Mouse (Mus musculus) liver, embryonic 16.5 days (tissue): ENCODE results near the gene Fkbp6. TPM values are rescaled to one million over a fixed set of nuclear protein-coding genes. Genes with fewer than 3 reads are reported as not detected.

ENCODE experiments used
- ATAC-seq: fragments of 200-750 bp; cut with Nextera tagmentation; 2 replicates; pipeline ENCODE4 v1.8.0; 2017; ENCODE audit warnings: low read depth, mild to moderate bottlenecking, moderate number of reproducible peaks, moderate library complexity
- H3K27ac ChIP-seq: fragments of 300-500 bp; sonication (generic); 2 replicates; pipeline ENCODE4 v1.5.1; 2014; ENCODE audit warnings: mild to moderate bottlenecking, low read length
- H3K27me3 ChIP-seq: fragments of 300-500 bp; sonication (generic); 2 replicates; pipeline ENCODE4 v1.6.1; 2014; ENCODE audit warnings: low read depth, low read length, mixed read lengths; ENCODE audit not compliant: control insufficient read depth, insufficient read depth
- H3K36me3 ChIP-seq: fragments of 300-500 bp; sonication (generic); 2 replicates; pipeline ENCODE4 v1.6.1; 2014; ENCODE audit warnings: mild to moderate bottlenecking; ENCODE audit not compliant: control insufficient read depth, insufficient read depth
- H3K4me1 ChIP-seq: fragments of 300-500 bp; sonication (generic); 2 replicates; pipeline ENCODE4 v1.6.1; 2014; ENCODE audit warnings: low read depth, low read length, mixed read lengths; ENCODE audit not compliant: control insufficient read depth
- H3K4me2 ChIP-seq: fragments of 300-500 bp; sonication (generic); 2 replicates; pipeline ENCODE4 v1.6.1; 2014; ENCODE audit warnings: low read depth, low read length, mixed read lengths
- H3K4me3 ChIP-seq: fragments of 300-500 bp; sonication (generic); 2 replicates; pipeline ENCODE4 v1.5.1; 2014; ENCODE audit warnings: low read depth, mild to moderate bottlenecking, low read length
- H3K9ac ChIP-seq: fragments of 300-500 bp; sonication (generic); 2 replicates; pipeline ENCODE4 v1.6.1; 2014; ENCODE audit warnings: low read depth, low read length
- H3K9me3 ChIP-seq: fragments of 300-500 bp; sonication (generic); replicated peaks from 2 replicates; pipeline ENCODE4 v1.6.1; 2016; ENCODE audit warnings: low read length; ENCODE audit not compliant: control insufficient read depth
- WGBS: fragments of 180-500 bp; shearing (Covaris S2); extraction: QIAGEN DNeasy Blood & Tissue Kit; methylation state at CpG from one replicate; pipeline ENCODE4 v1.1.7; 2014; ENCODE audit not compliant: insufficient replicate concordance; 5-methylcytosine and 5-hydroxymethylcytosine counted together
- polyA plus RNA-seq: library from polyadenylated mRNA; unstranded; fragments of >200 nt; fragmentation: Nextera tagmentation; extraction: Ambion mirVana; gene quantifications from 2 replicates; pipeline ENCODE4 v1.2.1, GENCODE M21; 2015

Gene Fkbp6
- polyA plus RNA-seq, 1 experiment from 2014 or later: not detected

GRCm38 (mm10) chr5:135359772-135360171 lies 9.9 kb upstream of the Fkbp6 start:
- 77% methylated on average over 2 of the region's 2 CpGs for WGBS
- no peak overlapping the region for H3K4me3 ChIP-seq
- H3K27me3 ChIP-seq: no peaks in the 10 kb centered on the region
- H3K9ac ChIP-seq: no peak overlapping the region
- H3K4me1 ChIP-seq: no peaks in the 10 kb centered on the region
- no peaks in the 10 kb centered on the region for H3K36me3 ChIP-seq
- no peak for ATAC-seq
- H3K9me3 ChIP-seq: no peaks in the 10 kb centered on the region
- H3K27ac ChIP-seq: no peak overlapping the region
- no peak overlapping the region for H3K4me2 ChIP-seq

- no peaks in the 10 kb centered on the region for H3K27me3 ChIP-seq
- no peak overlapping the region for H3K4me3 ChIP-seq
- H3K36me3 ChIP-seq: no peaks in the 10 kb centered on the region
- H3K4me2 ChIP-seq: no peak overlapping the region
- 57% methylated on average over 2 of the region's 2 CpGs for WGBS
- ATAC-seq: no peak
- no peaks in the 10 kb centered on the region for H3K9me3 ChIP-seq
- no peaks in the 10 kb centered on the region for H3K4me1 ChIP-seq
- H3K9ac ChIP-seq: no peak overlapping the region
- no peak overlapping the region for H3K27ac ChIP-seq
Measured at GRCm38 (mm10) chr5:135357556-135357955, 7.7 kb upstream of the Fkbp6 start.

DNA sequence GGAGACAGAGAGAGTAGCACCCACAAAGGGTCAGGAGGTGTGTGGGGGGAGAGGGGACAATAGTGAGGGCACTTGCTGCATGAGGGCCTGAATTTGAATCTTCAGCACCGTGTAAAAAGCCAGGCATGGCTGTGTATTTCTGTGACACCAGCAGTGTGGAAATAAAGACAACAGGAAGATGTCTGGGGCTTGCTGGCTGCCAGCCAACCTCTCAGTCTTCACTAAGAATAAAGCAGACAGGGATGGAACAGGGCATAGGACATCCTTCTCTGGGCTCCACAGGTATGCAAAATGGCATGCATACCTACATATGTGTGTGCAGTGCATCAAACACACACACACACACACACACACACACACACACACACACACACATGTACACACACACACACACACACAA lies 6.2 kb upstream of the Fkbp6 start:
- H3K4me3 ChIP-seq: no peak overlapping the region
- H3K27ac ChIP-seq: no peak overlapping the region
- no peak for ATAC-seq
- no peaks in the 10 kb centered on the region for H3K9me3 ChIP-seq
- H3K9ac ChIP-seq: no peak overlapping the region
- H3K36me3 ChIP-seq: no peaks in the 10 kb centered on the region
- H3K27me3 ChIP-seq: no peaks in the 10 kb centered on the region
- WGBS: 15% methylated on average over 1 of the region's 1 CpGs
- H3K4me2 ChIP-seq: no peak overlapping the region
- H3K4me1 ChIP-seq: no peaks in the 10 kb centered on the region

DNA sequence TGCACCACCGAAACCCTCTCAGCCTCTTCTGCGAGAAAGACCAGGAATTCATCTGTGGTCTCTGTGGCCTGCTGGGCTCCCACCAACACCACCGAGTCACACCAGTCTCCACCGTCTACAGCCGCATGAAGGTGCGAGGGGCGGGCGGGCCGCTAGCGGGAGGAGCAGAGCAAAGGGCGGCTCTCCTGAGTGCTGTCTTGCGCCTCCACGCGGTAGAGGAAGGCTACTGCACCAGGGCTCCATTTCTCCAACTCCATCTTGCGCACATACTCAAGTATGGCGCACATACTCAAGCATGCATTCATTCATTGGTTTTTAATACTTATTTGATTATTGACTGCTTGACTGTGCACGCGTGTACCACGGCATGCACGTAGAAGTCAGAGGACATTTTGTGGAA lies 3.7 kb upstream of the Fkbp6 start:
- Histone ChIP-seq H3K36me3 (no peaks in the 10 kb centered on the region), H3K9ac (no peak overlapping the region), H3K27me3 (no peaks in the 10 kb centered on the region), H3K4me1 (no peaks in the 10 kb centered on the region), H3K27ac (no peak overlapping the region), H3K4me2 (no peak overlapping the region), H3K4me3 (no peak overlapping the region), H3K9me3 (no peaks in the 10 kb centered on the region)
- no peak for ATAC-seq
- WGBS: 19% methylated on average over 20 of the region's 20 CpGs

GRCm38 (mm10) chr5:135352995-135353394 lies 3.2 kb upstream of the Fkbp6 start, which contains the start of gene Trim50:
Trim50 (plus strand) TSS chr5:135353295.
- H3K4me1 ChIP-seq: no peaks in the 10 kb centered on the region
- ATAC-seq: no peak
- H3K9me3 ChIP-seq: no peaks in the 10 kb centered on the region
- WGBS: 63% methylated on average over 9 of the region's 9 CpGs
- H3K27me3 ChIP-seq: no peaks in the 10 kb centered on the region
- no peak within 1 kb of the TSS for H3K9ac ChIP-seq
- H3K27ac ChIP-seq: no peak within 1 kb of the TSS
- H3K36me3 ChIP-seq: no peaks in the 10 kb centered on the region
- H3K4me2 ChIP-seq: no peak within 1 kb of the TSS
- H3K4me3 ChIP-seq: no peak within 1 kb of the TSS

DNA sequence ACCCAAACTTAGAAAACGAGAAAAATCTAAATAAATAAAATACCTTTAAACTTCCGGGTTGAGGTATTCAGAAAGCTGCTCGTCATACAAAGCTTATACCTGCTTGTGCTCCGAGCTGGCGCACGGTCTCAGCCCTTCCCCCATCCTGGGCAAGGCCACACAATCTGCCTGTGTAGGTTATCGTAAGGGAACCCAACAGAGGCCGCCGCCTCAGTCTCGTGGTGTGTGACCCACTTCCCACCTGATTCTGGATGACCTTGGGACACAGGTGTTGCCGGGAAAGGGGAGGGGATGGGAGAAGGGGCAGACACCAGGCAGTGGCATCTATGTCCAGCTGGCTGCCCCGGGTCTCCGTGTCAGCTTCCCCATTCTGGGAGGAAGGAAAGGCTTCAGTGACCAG lies 1.8 kb upstream of the Fkbp6 start:
- Histone ChIP-seq H3K36me3 (no peaks in the 10 kb centered on the region), H3K4me2 (no peak overlapping the region), H3K4me3 (no peak overlapping the region), H3K27me3 (no peaks in the 10 kb centered on the region), H3K4me1 (no peaks in the 10 kb centered on the region), H3K9ac (no peak overlapping the region), H3K9me3 (no peaks in the 10 kb centered on the region), H3K27ac (no peak overlapping the region)
- ATAC-seq: no peak
- 56% methylated on average over 13 of the region's 13 CpGs for WGBS

DNA sequence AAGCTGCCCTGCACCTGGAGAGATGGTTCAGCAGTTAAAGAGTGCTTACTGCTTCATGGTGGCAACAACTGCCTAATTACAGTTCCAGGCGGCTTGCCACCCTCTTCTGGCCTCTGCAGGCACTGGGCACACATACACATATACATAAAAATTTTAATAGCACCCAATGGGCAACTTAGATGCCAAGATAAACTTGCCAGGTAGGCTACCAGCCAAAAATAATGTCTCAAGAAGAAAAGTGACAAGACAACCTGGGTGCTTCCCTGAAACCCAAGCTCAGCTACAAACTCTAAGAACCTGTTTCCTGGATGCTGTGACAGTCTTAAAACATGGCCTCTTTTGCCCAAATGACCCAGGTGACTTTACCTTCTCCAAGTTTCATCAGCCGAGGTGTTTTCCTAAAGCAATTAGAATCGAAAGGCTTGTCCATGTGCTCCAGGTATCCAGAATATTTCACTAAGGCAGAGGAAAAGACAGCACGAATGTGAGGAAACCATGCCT lies 2.3 kb downstream of the Fkbp6 start:
- Histone ChIP-seq H3K4me1 (no peaks in the 10 kb centered on the region), H3K27ac (no peak overlapping the region), H3K4me3 (no peak overlapping the region), H3K9me3 (no peaks in the 10 kb centered on the region), H3K9ac (no peak overlapping the region), H3K4me2 (no peak overlapping the region), H3K36me3 (no peaks in the 10 kb centered on the region), H3K27me3 (no peaks in the 10 kb centered on the region)
- no peak for ATAC-seq
- WGBS: 42% methylated on average over 4 of the region's 4 CpGs

- no peak overlapping the region for H3K4me2 ChIP-seq
- H3K27me3 ChIP-seq: no peaks in the 10 kb centered on the region
- 7% methylated on average over 1 of the region's 1 CpGs for WGBS
- no peak for ATAC-seq
- H3K9me3 ChIP-seq: no peaks in the 10 kb centered on the region
- H3K9ac ChIP-seq: no peak overlapping the region
- H3K27ac ChIP-seq: no peak overlapping the region
- no peak overlapping the region for H3K4me3 ChIP-seq
- no peaks in the 10 kb centered on the region for H3K4me1 ChIP-seq
- no peaks in the 10 kb centered on the region for H3K36me3 ChIP-seq
Measured at GRCm38 (mm10) chr5:135346430-135346829, 3.4 kb downstream of the Fkbp6 start.

DNA sequence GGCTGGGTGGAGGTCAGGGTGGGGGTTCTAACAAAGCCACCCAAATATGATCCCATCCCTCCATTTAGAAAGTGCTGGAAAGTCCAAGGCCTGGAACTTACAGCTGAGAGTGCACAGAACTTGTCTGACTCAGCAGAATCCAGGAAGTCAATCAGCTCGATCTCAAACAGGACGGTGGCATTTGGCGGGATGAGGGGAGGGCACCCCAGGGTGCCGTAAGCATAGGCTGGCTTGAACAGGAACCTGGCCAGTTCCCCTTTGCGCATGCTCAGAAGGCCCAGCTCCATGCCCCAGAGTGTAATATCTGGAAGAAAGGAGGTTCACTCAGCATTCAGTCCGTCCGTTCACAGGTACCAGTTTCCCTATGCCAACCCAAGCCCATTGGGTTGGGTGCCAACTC lies 3.9 kb downstream of the Fkbp6 start:
- H3K27me3 ChIP-seq: no peaks in the 10 kb centered on the region
- 28% methylated on average over 7 of the region's 7 CpGs for WGBS

More for the DNA sequence above, 3.9 kb downstream of the Fkbp6 start:
- H3K4me3 ChIP-seq: no peak overlapping the region
- H3K9me3 ChIP-seq: no peaks in the 10 kb centered on the region
- H3K9ac ChIP-seq: no peak overlapping the region
- H3K4me1 ChIP-seq: no peaks in the 10 kb centered on the region
- no peaks in the 10 kb centered on the region for H3K36me3 ChIP-seq
- no peak for ATAC-seq
- H3K27ac ChIP-seq: no peak overlapping the region
- H3K4me2 ChIP-seq: no peak overlapping the region
